Mouse (Mus musculus): ENCODE data around the gene Rgl2. TPM values are rescaled to one million over a fixed set of nuclear protein-coding genes. Genes with fewer than 3 reads are reported as not detected.

The Rgl2 gene
- polyA plus RNA-seq, 2 experiments, result 48.7 to 193 TPM

- no peaks in the 10 kb centered on the region for H3K9me3 ChIP-seq (ENCODE audit: control insufficient read depth, low read length)
- H3K27me3 ChIP-seq (ENCODE audit: control insufficient read depth, insufficient read depth, low read length), result no peaks in the 10 kb centered on the region
- ATAC-seq (ENCODE audit: low FRiP score, low read depth) (no peak), DNase-seq (ENCODE audit: low spot score) (peak; percentile 60)
- H3K4me3 ChIP-seq (replicated peaks; ENCODE audit: low read length), result peak overlapping the region; percentile 84
- under 1% methylated on average over 45 of the region's 45 CpGs for WGBS
- peak overlapping the region; percentile 90 for H3K27ac ChIP-seq (replicated peaks; ENCODE audit: low read depth, low read length)
- TF ChIP-seq POLR2A (IDR thresholded peaks at IDR 0.05; ENCODE audit: borderline replicate concordance, extremely low read depth, insufficient read depth, insufficient read length), result no peak
- H3K4me2 ChIP-seq (replicated peaks; ENCODE audit: low read depth, low read length, severe bottlenecking), result peak overlapping the region; percentile 98
- H3K9ac ChIP-seq (ENCODE audit: low read depth, low read length, severe bottlenecking), result peak overlapping the region; percentile 72
- peaks cover 15% of the 10 kb centered on the region for H3K4me1 ChIP-seq (ENCODE audit: control insufficient read depth, insufficient read depth, low read length)
- peaks cover 40% of the 10 kb centered on the region for H3K36me3 ChIP-seq (ENCODE audit: control insufficient read depth, insufficient read depth, low read length)
Measured at GRCm38 (mm10) chr17:33930280-33931158, 1.2 kb downstream of the Rgl2 start.

GRCm38 (mm10) chr17:33931159-33931866, 2.0 kb downstream of the Rgl2 start:
- Histone ChIP-seq H3K9ac (ENCODE audit: low read depth, low read length, severe bottlenecking) (peak overlapping the region; percentile 72), H3K4me1 (ENCODE audit: control insufficient read depth, insufficient read depth, low read length) (peaks cover 15% of the 10 kb centered on the region), H3K36me3 (ENCODE audit: control insufficient read depth, insufficient read depth, low read length) (peaks cover 42% of the 10 kb centered on the region), H3K9me3 (ENCODE audit: control insufficient read depth, low read length) (no peaks in the 10 kb centered on the region), H3K4me2 (replicated peaks; ENCODE audit: low read depth, low read length, severe bottlenecking) (peak overlapping the region; percentile 98), H3K27me3 (ENCODE audit: control insufficient read depth, insufficient read depth, low read length) (no peaks in the 10 kb centered on the region), H3K4me3 (replicated peaks; ENCODE audit: low read length) (peak overlapping the region; percentile 84), H3K27ac (replicated peaks; ENCODE audit: low read depth, low read length) (no peak overlapping the region)
- no peak for ATAC-seq (ENCODE audit: low FRiP score, low read depth)
- DNase-seq (ENCODE audit: low spot score), result no peak
- WGBS, result 30% methylated on average over 18 of the region's 18 CpGs
- no peak for TF ChIP-seq POLR2A (IDR thresholded peaks at IDR 0.05; ENCODE audit: borderline replicate concordance, extremely low read depth, insufficient read depth, insufficient read length)

GRCm38 (mm10) chr17:33931947-33932346, 2.6 kb downstream of the Rgl2 start:
- Histone ChIP-seq H3K9me3 (ENCODE audit: control insufficient read depth, low read length) (no peaks in the 10 kb centered on the region), H3K27ac (replicated peaks; ENCODE audit: low read depth, low read length) (no peak overlapping the region), H3K4me2 (replicated peaks; ENCODE audit: low read depth, low read length, severe bottlenecking) (no peak overlapping the region), H3K4me1 (ENCODE audit: control insufficient read depth, insufficient read depth, low read length) (peaks cover 15% of the 10 kb centered on the region), H3K36me3 (ENCODE audit: control insufficient read depth, insufficient read depth, low read length) (peaks cover 40% of the 10 kb centered on the region), H3K27me3 (ENCODE audit: control insufficient read depth, insufficient read depth, low read length) (no peaks in the 10 kb centered on the region), H3K4me3 (replicated peaks; ENCODE audit: low read length) (0 out of 2 replicates have a peak overlapping the region, but pooled peaks have one; percentile 84), H3K9ac (ENCODE audit: low read depth, low read length, severe bottlenecking) (no peak overlapping the region)
- no peak for TF ChIP-seq POLR2A (IDR thresholded peaks at IDR 0.05; ENCODE audit: borderline replicate concordance, extremely low read depth, insufficient read depth, insufficient read length)
- WGBS, result 93% methylated on average over 11 of the region's 11 CpGs
- no peak for DNase-seq (ENCODE audit: low spot score)
- ATAC-seq (ENCODE audit: low FRiP score, low read depth), result no peak

GRCm38 (mm10) chr17:33932448-33932847, 3.1 kb downstream of the Rgl2 start:
- no peaks in the 10 kb centered on the region for H3K27me3 ChIP-seq (ENCODE audit: control insufficient read depth, insufficient read depth, low read length)
- ATAC-seq (ENCODE audit: low FRiP score, low read depth), result no peak
- H3K9me3 ChIP-seq (ENCODE audit: control insufficient read depth, low read length), result no peaks in the 10 kb centered on the region
- H3K4me3 ChIP-seq (replicated peaks; ENCODE audit: low read length), result no peak overlapping the region
- DNase-seq (ENCODE audit: low spot score), result no peak
- no peak overlapping the region for H3K9ac ChIP-seq (ENCODE audit: low read depth, low read length, severe bottlenecking)
- 94% methylated on average over 14 of the region's 14 CpGs for WGBS
- no peak overlapping the region for H3K27ac ChIP-seq (replicated peaks; ENCODE audit: low read depth, low read length)
- no peak for TF ChIP-seq POLR2A (IDR thresholded peaks at IDR 0.05; ENCODE audit: borderline replicate concordance, extremely low read depth, insufficient read depth, insufficient read length)
- peaks cover 15% of the 10 kb centered on the region for H3K4me1 ChIP-seq (ENCODE audit: control insufficient read depth, insufficient read depth, low read length)
- peaks cover 45% of the 10 kb centered on the region for H3K36me3 ChIP-seq (ENCODE audit: control insufficient read depth, insufficient read depth, low read length)
- H3K4me2 ChIP-seq (replicated peaks; ENCODE audit: low read depth, low read length, severe bottlenecking), result no peak overlapping the region

GRCm38 (mm10) chr17:33932970-33933369, 3.6 kb downstream of the Rgl2 start:
- WGBS, result 93% methylated on average over 13 of the region's 15 CpGs
- no peak overlapping the region for H3K4me2 ChIP-seq (replicated peaks; ENCODE audit: low read depth, low read length, severe bottlenecking)

More at GRCm38 (mm10) chr17:33932970-33933369, 3.6 kb downstream of the Rgl2 start:
- no peak overlapping the region for H3K9ac ChIP-seq (ENCODE audit: low read depth, low read length, severe bottlenecking)
- H3K4me3 ChIP-seq (replicated peaks; ENCODE audit: low read length), result no peak overlapping the region
- no peak for ATAC-seq (ENCODE audit: low FRiP score, low read depth)
- no peaks in the 10 kb centered on the region for H3K9me3 ChIP-seq (ENCODE audit: control insufficient read depth, low read length)
- DNase-seq (ENCODE audit: low spot score), result no peak
- H3K4me1 ChIP-seq (ENCODE audit: control insufficient read depth, insufficient read depth, low read length), result peaks cover 14% of the 10 kb centered on the region
- no peaks in the 10 kb centered on the region for H3K27me3 ChIP-seq (ENCODE audit: control insufficient read depth, insufficient read depth, low read length)
- H3K27ac ChIP-seq (replicated peaks; ENCODE audit: low read depth, low read length), result no peak overlapping the region
- H3K36me3 ChIP-seq (ENCODE audit: control insufficient read depth, insufficient read depth, low read length), result peaks cover 45% of the 10 kb centered on the region
- no peak for TF ChIP-seq POLR2A (IDR thresholded peaks at IDR 0.05; ENCODE audit: borderline replicate concordance, extremely low read depth, insufficient read depth, insufficient read length)

Measured in limb, embryonic 14.5 days (tissue).